In the genomic region with DNA sequence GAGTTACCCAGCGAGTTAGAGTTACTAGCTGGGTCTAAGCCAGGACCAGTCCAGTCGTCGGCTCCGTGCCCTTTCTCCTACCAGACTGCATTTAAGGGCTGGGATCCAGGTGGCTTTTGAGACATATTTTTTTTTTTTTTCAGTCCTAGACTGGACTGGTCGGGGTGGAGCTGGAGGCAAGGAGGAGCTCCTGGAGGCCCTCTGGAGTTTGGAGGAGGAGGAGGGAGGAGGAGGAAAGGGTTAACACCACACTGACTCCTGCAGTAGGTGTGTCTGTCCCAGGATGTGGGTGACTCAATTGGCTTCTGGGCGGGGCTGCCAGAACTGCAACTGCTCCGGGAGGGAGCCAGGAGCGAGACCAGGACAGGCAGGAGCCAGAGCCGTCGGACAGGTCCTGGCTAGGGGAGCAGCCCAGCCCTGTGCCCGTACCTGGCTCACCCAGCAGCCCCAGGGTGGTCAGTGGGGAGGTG, we compare ENCODE assay signal across 7 mouse cellular contexts. TPM values are rescaled to one million over a fixed set of nuclear protein-coding genes. Genes with fewer than 3 reads are reported as not detected.
DNase-seq lines count a peak whose midpoint lies in the region; ATAC-seq and TF ChIP-seq lines count a peak whose summit lies in the region.

No protein-coding gene starts in this region.

- peaks cover 39% of the 10 kb centered on the region for H3K36me3 ChIP-seq in intestine, embryonic 16.5 days (ENCODE audit: control insufficient read depth, insufficient read depth, low read length)
- peaks cover 58% of the 10 kb centered on the region for H3K36me3 ChIP-seq in small intestine, adult 2 months (ENCODE audit: control insufficient read depth, insufficient read depth, low read length)

- peak; percentile 75; the same call in 1 of the 2 replicates for TF ChIP-seq POLR2A in small intestine, adult 2 months (IDR thresholded peaks at IDR 0.05; ENCODE audit: low read depth, low read length)

- no peaks in the 10 kb centered on the region for H3K27me3 ChIP-seq in intestine, embryonic 16.5 days (replicated peaks; ENCODE audit: control insufficient read depth, insufficient read depth, low read length)
- no peaks in the 10 kb centered on the region for H3K27me3 ChIP-seq in small intestine, adult 2 months (ENCODE audit: control insufficient read depth, insufficient read depth, low read length)

- peak; percentile 28; the same call in 1 of the 2 replicates for TF ChIP-seq CTCF in small intestine, adult 2 months (IDR thresholded peaks at IDR 0.05; ENCODE audit: extremely low read depth, insufficient read length, insufficient replicate concordance, low read depth, low read length)

- H3K4me1 ChIP-seq in intestine, embryonic 16.5 days (ENCODE audit: control insufficient read depth, insufficient read depth, low read length), result peaks cover 24% of the 10 kb centered on the region
- peaks cover 10% of the 10 kb centered on the region for H3K4me1 ChIP-seq in small intestine, adult 2 months (ENCODE audit: control insufficient read depth, insufficient read depth, insufficient read length, low read length)

- H3K9me3 ChIP-seq in intestine, embryonic 16.5 days (ENCODE audit: control insufficient read depth, low read length), result no peaks in the 10 kb centered on the region

- peak overlapping the region; percentile 81 for H3K27ac ChIP-seq in intestine, embryonic 16.5 days (ENCODE audit: low read length)
- peak overlapping the region; percentile 53 for H3K27ac ChIP-seq in small intestine, adult 2 months (ENCODE audit: insufficient read depth, low read depth, low read length)

- H3K4me2 ChIP-seq in intestine, embryonic 16.5 days (ENCODE audit: low read depth, low read length), result peak overlapping the region; percentile 77

- peak; percentile 86 for DNase-seq in R1 (ENCODE audit: low read depth, low spot score)
- DNase-seq in embryo, embryonic 11 days, result peak; percentile 49
- peak; percentile 98 for DNase-seq in heart, adult 11 months
- peak; percentile 91 to 94 for DNase-seq in lung, adult 18-20 months
- no peak for DNase-seq in left cerebral cortex, postnatal 14 days (ENCODE audit: low spot score in 2 of 2)

- intact Hi-C loops in left cerebral cortex, postnatal 14 days (cut with DNase I), result no loop called here

- peak overlapping the region; percentile 75 for H3K9ac ChIP-seq in intestine, embryonic 16.5 days (ENCODE audit: low read depth, low read length)

- peak overlapping the region; percentile 54 for H3K4me3 ChIP-seq in intestine, embryonic 16.5 days (ENCODE audit: low read length)
- H3K4me3 ChIP-seq in small intestine, adult 2 months (ENCODE audit: low read depth, low read length), result peak overlapping the region; percentile 76

- WGBS in intestine, embryonic 16.5 days, result 6% methylated on average over 10 of the region's 11 CpGs
- WGBS in small intestine, adult 2 months, result 5% methylated on average over 11 of the region's 11 CpGs

- ATAC-seq in intestine, embryonic 16.5 days, result peak; percentile 97

RNA-seq across cellular contexts. Expression of a gene that starts 12.8 kb away (rescaled TPM):
- polyA plus RNA-seq in intestine, embryonic 16.5 days (2015; fragmentation: Nextera tagmentation; extraction: Ambion mirVana), result 34.4 and 36.8 TPM in 2 replicates
- polyA plus RNA-seq in small intestine, adult 2 months (2012; rRNA removed), result 29.6 and 36.9 TPM in 2 replicates
- 100 to 1,000 TPM in 1 of 2 experiments, 10 to 100 TPM in 1; 88.5 to 102 TPM for total RNA-seq in left cerebral cortex, postnatal 14 days (2021)

RNA-seq across cellular contexts. Expression of a gene that starts 23.4 kb away (rescaled TPM):
- polyA plus RNA-seq in intestine, embryonic 16.5 days (2015; fragmentation: Nextera tagmentation; extraction: Ambion mirVana), result 1.1 and 1.3 TPM in 2 replicates
- polyA plus RNA-seq in small intestine, adult 2 months (2012; rRNA removed), result 0.16 and 0.17 TPM in 2 replicates
- total RNA-seq in left cerebral cortex, postnatal 14 days (2021), result 1 to 10 TPM; 1.4 to 2.0 TPM

RNA-seq across cellular contexts. Expression of a gene that starts 23.6 kb away (rescaled TPM):
- 212 and 244 TPM in 2 replicates for polyA plus RNA-seq in intestine, embryonic 16.5 days (2015; fragmentation: Nextera tagmentation; extraction: Ambion mirVana)
- 27.0 and 47.2 TPM in 2 replicates for polyA plus RNA-seq in small intestine, adult 2 months (2012; rRNA removed)
- 10 to 100 TPM; 88.8 to 93.6 TPM for total RNA-seq in left cerebral cortex, postnatal 14 days (2021)

Comparison
In these comparisons a context has a peak if more than half of its experiments do, and no peak if none do; other contexts are left out.
1. DNase-seq: peak in R1 (single experiment), embryo, embryonic 11 days (single experiment), heart, adult 11 months (single experiment) and lung, adult 18-20 months (2 of 2); none in left cerebral cortex, postnatal 14 days (0 of 2).